ENCODE assay signal across 17 mouse cellular contexts in genomic region chr19:22823491-22823981, GRCm38 (mm10).
DNase-seq lines count a peak whose midpoint lies in the region; ATAC-seq lines count a peak whose summit lies in the region.
"Had no signal": no experiment of that assay in that cellular context is flagged by ENCODE, and none has a peak within 500 bp of the region (broad histone marks: within the 10 kb centered on the region; RNA-seq: fewer than 3 reads in every experiment).

No protein-coding gene starts in this region.

- peak overlapping the region; percentile 62 for H3K27ac ChIP-seq in hindbrain, embryonic 10.5 days
- no peak overlapping the region for H3K27ac ChIP-seq in hindbrain, embryonic 14.5 days
- H3K27ac ChIP-seq in forebrain, embryonic 15.5 days (replicated peaks), result no peak overlapping the region
- no peak overlapping the region for H3K27ac ChIP-seq in neural tube, embryonic 13.5 days (replicated peaks)
- H3K27ac ChIP-seq in limb, embryonic 10.5 days, result no peak overlapping the region
- H3K27ac ChIP-seq: embryonic facial prominence, embryonic 13.5 days; liver, embryonic 12.5 days had no signal

- DNase-seq in hindbrain, embryonic 10.5 days (ENCODE audit: low spot score), result peak; percentile 74
- DNase-seq in hindbrain, embryonic 14.5 days (ENCODE audit: low spot score), result no peak
- DNase-seq in embryo, embryonic 11 days, result peak; percentile 79
- no peak for DNase-seq in adrenal gland, postnatal 14 days
- no peak for DNase-seq in limb, embryonic 10.5 days (ENCODE audit: low spot score)
- no peak for DNase-seq in heart, postnatal 14 days
- DNase-seq: cerebellum, adult 18-20 months; heart, adult 18-20 months; heart, postnatal 10 days; kidney, adult 2 months; right cerebral cortex, adult 18-20 months had no signal

- H3K4me2 ChIP-seq in hindbrain, embryonic 14.5 days (replicated peaks), result no peak overlapping the region
- no peak overlapping the region for H3K4me2 ChIP-seq in forebrain, embryonic 15.5 days (replicated peaks)
- no peak overlapping the region for H3K4me2 ChIP-seq in neural tube, embryonic 13.5 days
- H3K4me2 ChIP-seq: embryonic facial prominence, embryonic 13.5 days; liver, embryonic 12.5 days had no signal

- H3K9me3 ChIP-seq in hindbrain, embryonic 10.5 days, result no peaks in the 10 kb centered on the region
- H3K9me3 ChIP-seq in hindbrain, embryonic 14.5 days (ENCODE audit: control insufficient read depth, low read length), result no peaks in the 10 kb centered on the region
- H3K9me3 ChIP-seq in forebrain, embryonic 15.5 days, result no peaks in the 10 kb centered on the region
- no peaks in the 10 kb centered on the region for H3K9me3 ChIP-seq in neural tube, embryonic 13.5 days
- no peaks in the 10 kb centered on the region for H3K9me3 ChIP-seq in limb, embryonic 10.5 days (replicated peaks)
- H3K9me3 ChIP-seq: embryonic facial prominence, embryonic 13.5 days; liver, embryonic 12.5 days had no signal

- H3K9ac ChIP-seq in hindbrain, embryonic 14.5 days, result no peak overlapping the region
- no peak overlapping the region for H3K9ac ChIP-seq in forebrain, embryonic 15.5 days (replicated peaks)
- no peak overlapping the region for H3K9ac ChIP-seq in neural tube, embryonic 13.5 days
- H3K9ac ChIP-seq: embryonic facial prominence, embryonic 13.5 days; liver, embryonic 12.5 days had no signal

- intact Hi-C loops in heart, postnatal 14 days (cut with DNase I), result no loop called here

- peaks cover 40% of the 10 kb centered on the region for H3K4me1 ChIP-seq in hindbrain, embryonic 10.5 days (replicated peaks)
- H3K4me1 ChIP-seq in hindbrain, embryonic 14.5 days (replicated peaks; ENCODE audit: control insufficient read depth, insufficient read depth, low read length), result peaks cover 8% of the 10 kb centered on the region
- 0 out of 2 replicates have a peak, but pooled peaks cover 9% of the 10 kb centered on the region for H3K4me1 ChIP-seq in forebrain, embryonic 15.5 days
- peaks cover 12% of the 10 kb centered on the region for H3K4me1 ChIP-seq in neural tube, embryonic 13.5 days (replicated peaks)
- 0 out of 2 replicates have a peak, but pooled peaks cover 3% of the 10 kb centered on the region for H3K4me1 ChIP-seq in limb, embryonic 10.5 days
- H3K4me1 ChIP-seq: embryonic facial prominence, embryonic 13.5 days; liver, embryonic 12.5 days had no signal

- ATAC-seq in hindbrain, embryonic 14.5 days (ENCODE audit: low FRiP score), result no peak
- peak; percentile 57; the same call in 1 of the 2 replicates for ATAC-seq in forebrain, embryonic 15.5 days (replicated peaks)
- ATAC-seq in neural tube, embryonic 13.5 days (ENCODE audit: low read depth), result peak; percentile 50; the same call in 1 of the 2 replicates
- ATAC-seq: liver, embryonic 12.5 days; lung, postnatal 0 days had no signal

- H3K36me3 ChIP-seq in hindbrain, embryonic 10.5 days, result no peaks in the 10 kb centered on the region
- no peaks in the 10 kb centered on the region for H3K36me3 ChIP-seq in hindbrain, embryonic 14.5 days (replicated peaks; ENCODE audit: control insufficient read depth, insufficient read depth)
- no peaks in the 10 kb centered on the region for H3K36me3 ChIP-seq in forebrain, embryonic 15.5 days
- no peaks in the 10 kb centered on the region for H3K36me3 ChIP-seq in neural tube, embryonic 13.5 days
- no peaks in the 10 kb centered on the region for H3K36me3 ChIP-seq in limb, embryonic 10.5 days
- H3K36me3 ChIP-seq: embryonic facial prominence, embryonic 13.5 days; liver, embryonic 12.5 days had no signal

- WGBS in hindbrain, embryonic 10.5 days, result 30% methylated on average over 9 of the region's 9 CpGs
- 8% methylated on average over 9 of the region's 9 CpGs for WGBS in hindbrain, embryonic 14.5 days
- 9% methylated on average over 9 of the region's 9 CpGs for WGBS in forebrain, embryonic 15.5 days
- WGBS in neural tube, embryonic 13.5 days, result 16% methylated on average over 9 of the region's 9 CpGs
- WGBS in limb, embryonic 10.5 days, result 82% methylated on average over 9 of the region's 9 CpGs

- peaks cover 70% of the 10 kb centered on the region for H3K27me3 ChIP-seq in hindbrain, embryonic 10.5 days (ENCODE audit: insufficient read depth, poor library complexity, severe bottlenecking)
- H3K27me3 ChIP-seq in hindbrain, embryonic 14.5 days (ENCODE audit: control insufficient read depth, insufficient read depth, low read length), result no peaks in the 10 kb centered on the region; the same call in 1 of the 2 replicates
- no peaks in the 10 kb centered on the region for H3K27me3 ChIP-seq in forebrain, embryonic 15.5 days
- H3K27me3 ChIP-seq in neural tube, embryonic 13.5 days, result no peaks in the 10 kb centered on the region
- no peaks in the 10 kb centered on the region for H3K27me3 ChIP-seq in limb, embryonic 10.5 days (ENCODE audit: low read depth, poor library complexity, severe bottlenecking)
- H3K27me3 ChIP-seq: embryonic facial prominence, embryonic 13.5 days; liver, embryonic 12.5 days had no signal

- peak overlapping the region; percentile 11; the same call in 1 of the 2 replicates for H3K4me3 ChIP-seq in hindbrain, embryonic 10.5 days
- H3K4me3 ChIP-seq in hindbrain, embryonic 14.5 days (replicated peaks; ENCODE audit: low read length), result no peak overlapping the region
- H3K4me3 ChIP-seq in forebrain, embryonic 15.5 days, result no peak overlapping the region
- no peak overlapping the region for H3K4me3 ChIP-seq in neural tube, embryonic 13.5 days
- H3K4me3 ChIP-seq in limb, embryonic 10.5 days, result no peak overlapping the region
- H3K4me3 ChIP-seq: embryonic facial prominence, embryonic 13.5 days; liver, embryonic 12.5 days; myocyte had no signal

Comparison
In these comparisons a context has a peak if more than half of its experiments do, and no peak if none do; other contexts are left out.
1. DNase-seq: peak in hindbrain, embryonic 10.5 days (single experiment) and embryo, embryonic 11 days (single experiment); none in hindbrain, embryonic 14.5 days (single experiment), adrenal gland, postnatal 14 days (single experiment), limb, embryonic 10.5 days (single experiment) and heart, postnatal 14 days (0 of 2).